Mouse (Mus musculus) kidney, postnatal 0 days (tissue): Measurements from ENCODE around the gene Pdrg1. TPM values are rescaled to one million over a fixed set of nuclear protein-coding genes. Genes with fewer than 3 reads are reported as not detected.

Experiments used
- ATAC-seq: fragments of 200-750 bp; cut with Nextera tagmentation; replicated peaks from 2 replicates; pipeline ENCODE4 v1.8.0; 2017; ENCODE audit warnings: low read depth, moderate number of reproducible peaks, moderate TSS enrichment, moderate library complexity; ENCODE audit not compliant: low FRiP score
- DNase-seq: peaks from one replicate; pipeline ENCODE4 v3.0.0-alpha.2; 2016; ENCODE audit warnings: low spot score
- H3K27ac ChIP-seq: fragments of 300-500 bp; sonication (generic); 2 replicates; pipeline ENCODE4 v1.5.1; 2014; ENCODE audit warnings: mild to moderate bottlenecking
- H3K27me3 ChIP-seq: fragments of 300-500 bp; sonication (generic); 2 replicates; pipeline ENCODE4 v1.6.1; 2014; ENCODE audit warnings: low read length, mixed read lengths; ENCODE audit not compliant: insufficient read depth
- H3K36me3 ChIP-seq: fragments of 300-500 bp; sonication (generic); 2 replicates; pipeline ENCODE4 v1.6.1; 2014; ENCODE audit warnings: low read length, mixed read lengths; ENCODE audit not compliant: insufficient read depth
- H3K4me1 ChIP-seq: fragments of 300-500 bp; sonication (generic); replicated peaks from 2 replicates; pipeline ENCODE4 v1.6.1; 2014; ENCODE audit warnings: antibody characterized with exemption, low read length, mixed read lengths; ENCODE audit not compliant: insufficient read depth
- H3K4me2 ChIP-seq: fragments of 300-500 bp; sonication (generic); 2 replicates; pipeline ENCODE4 v1.6.1; 2014; ENCODE audit warnings: mild to moderate bottlenecking, low read length, moderate library complexity, mixed read lengths
- H3K4me3 ChIP-seq: fragments of 300-500 bp; sonication (generic); replicated peaks from 2 replicates; pipeline ENCODE4 v1.5.1; 2014; ENCODE audit warnings: low read depth, low read length
- H3K9ac ChIP-seq: fragments of 300-500 bp; sonication (generic); 2 replicates; pipeline ENCODE4 v1.6.1; 2014; ENCODE audit warnings: low read depth, low read length
- H3K9me3 ChIP-seq: fragments of 300-500 bp; sonication (generic); replicated peaks from 2 replicates; pipeline ENCODE4 v1.6.1; 2016; ENCODE audit warnings: low read length, inconsistent platforms, mixed read lengths
- CTCF ChIP-seq: IDR thresholded peaks from 2 replicates; pipeline ENCODE4 v1.5.1; 2016; ENCODE audit warnings: antibody characterized with exemption, low read depth, mild to moderate bottlenecking, moderate library complexity
- WGBS: fragments of 180-500 bp; shearing (Covaris S2); extraction: QIAGEN DNeasy Blood & Tissue Kit; methylation state at CpG from one replicate; pipeline ENCODE4 v1.1.7; 2014; 5-methylcytosine and 5-hydroxymethylcytosine counted together
- polyA plus RNA-seq: library from polyadenylated mRNA; unstranded; fragments of >200 nt; fragmentation: Nextera tagmentation; extraction: Ambion mirVana; gene quantifications from 2 replicates; pipeline ENCODE4 v1.2.1, GENCODE M21; 2015

Pdrg1 gene
- polyA plus RNA-seq, 1 experiment from 2014 or later = 103 TPM

- peaks cover 9% of the 10 kb centered on the region; the same call in 1 of the 2 replicates for H3K4me1 ChIP-seq
- WGBS = 1% methylated on average over 57 of the region's 58 CpGs
- peak; percentile 84 for DNase-seq
- H3K27me3 ChIP-seq = peaks cover 24% of the 10 kb centered on the region
- no peak overlapping the region for H3K9ac ChIP-seq
- H3K36me3 ChIP-seq = no peaks in the 10 kb centered on the region
- peak overlapping the region; percentile 77 for H3K4me2 ChIP-seq
- ATAC-seq = peak; percentile 66
- H3K27ac ChIP-seq = no peak overlapping the region
- TF ChIP-seq CTCF = 0 out of 2 replicates have a peak, but pooled peaks have one; percentile 6
- no peaks in the 10 kb centered on the region for H3K9me3 ChIP-seq
- peak overlapping the region; percentile 37 for H3K4me3 ChIP-seq
Observed at GRCm38 (mm10) chr2:153032083-153032842, 17.0 kb upstream of the Pdrg1 start.

DNA sequence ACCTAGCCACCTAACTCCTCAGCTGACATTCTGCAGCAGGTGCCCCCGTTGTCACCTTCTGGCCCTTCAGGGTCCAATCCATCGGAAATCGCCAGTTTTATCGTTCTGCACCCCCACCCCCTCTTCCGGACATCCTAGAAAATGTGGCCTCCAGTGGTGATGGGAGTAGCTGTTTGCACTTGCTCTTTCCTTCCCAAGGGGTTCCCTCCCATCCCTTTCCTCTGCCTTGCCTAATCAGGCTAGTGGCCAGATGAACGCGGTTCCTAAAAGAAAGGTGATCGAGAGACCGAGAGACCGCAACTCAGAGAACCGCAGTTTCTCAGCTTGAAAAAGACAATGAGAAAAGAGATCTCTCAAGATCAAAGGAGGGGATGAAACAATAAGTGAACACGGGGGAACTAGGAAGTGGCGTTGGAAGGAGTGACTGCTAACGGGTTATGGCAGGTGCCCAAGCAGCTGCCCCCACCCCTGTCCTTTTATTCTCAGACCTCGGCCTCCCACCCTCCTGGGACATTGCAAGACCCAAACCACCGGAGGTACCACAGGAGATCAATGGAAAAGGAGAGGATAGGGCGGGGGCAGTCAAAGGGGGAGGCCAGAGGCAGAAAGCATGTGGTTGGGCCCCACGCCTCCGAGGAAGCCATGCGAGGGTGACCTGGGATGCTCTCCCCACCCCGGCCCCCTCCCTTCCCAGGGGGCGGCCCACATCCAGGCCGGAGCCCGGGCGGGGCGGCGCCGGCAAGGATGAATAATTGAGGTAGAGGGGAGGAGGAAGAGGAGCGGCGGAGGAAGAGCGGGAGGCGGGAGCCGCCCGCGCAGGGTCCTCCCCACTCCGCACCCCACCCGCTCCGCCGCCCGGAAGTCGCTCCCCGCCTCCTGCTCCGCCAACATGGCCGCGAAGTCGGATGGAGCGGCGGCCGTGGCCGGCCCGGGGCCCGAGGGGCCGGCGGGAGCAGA lies 16.2 kb upstream of the Pdrg1 start, which contains the start of gene Xkr7:
Xkr7 (plus strand) TSS at position 727 of the 957 bp plus-strand sequence.
- DNase-seq (no peak), ATAC-seq (no peak)
- no peaks in the 10 kb centered on the region for H3K9me3 ChIP-seq
- H3K36me3 ChIP-seq = no peaks in the 10 kb centered on the region
- peak within 1 kb of the TSS; percentile 77 for H3K4me2 ChIP-seq
- H3K27me3 ChIP-seq = peaks cover 24% of the 10 kb centered on the region
- no peak within 1 kb of the TSS for H3K9ac ChIP-seq
- H3K4me1 ChIP-seq = peaks cover 9% of the 10 kb centered on the region; the same call in 1 of the 2 replicates
- under 1% methylated on average over 36 of the region's 54 CpGs for WGBS
- no peak for TF ChIP-seq CTCF
- H3K4me3 ChIP-seq = peak within 1 kb of the TSS; percentile 37
- no peak within 1 kb of the TSS for H3K27ac ChIP-seq

- H3K9me3 ChIP-seq = no peaks in the 10 kb centered on the region
- H3K4me2 ChIP-seq = no peak overlapping the region
- no peak for TF ChIP-seq CTCF
- H3K4me3 ChIP-seq = no peak overlapping the region
- H3K36me3 ChIP-seq = no peaks in the 10 kb centered on the region
- ATAC-seq (no peak), DNase-seq (no peak)
- no peak overlapping the region for H3K9ac ChIP-seq
- peaks cover 24% of the 10 kb centered on the region for H3K27me3 ChIP-seq
- H3K4me1 ChIP-seq = peaks cover 9% of the 10 kb centered on the region; the same call in 1 of the 2 replicates
- H3K27ac ChIP-seq = no peak overlapping the region
- 15% methylated on average over 4 of the region's 4 CpGs for WGBS
Observed at GRCm38 (mm10) chr2:153030422-153030821, 15.2 kb upstream of the Pdrg1 start.

DNA sequence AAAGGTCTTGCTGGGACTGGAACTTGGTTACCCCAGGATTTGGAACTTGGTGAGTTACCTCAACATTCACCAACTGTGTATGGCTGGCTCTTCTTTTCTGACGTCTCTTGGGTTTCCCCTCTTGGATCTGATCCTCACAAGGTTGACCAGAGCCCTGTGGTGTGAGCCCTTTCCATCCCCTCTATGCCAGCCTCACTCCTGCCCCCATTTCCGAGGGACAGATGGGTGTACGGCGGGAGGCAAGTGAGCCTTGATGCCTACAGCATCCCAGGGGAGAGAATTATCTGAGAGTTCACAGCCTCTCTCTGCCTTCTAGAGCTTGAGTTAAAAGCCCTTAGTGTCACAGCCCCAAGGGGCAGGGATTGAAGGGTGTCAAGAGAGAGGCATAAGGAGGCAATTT lies 12.3 kb upstream of the Pdrg1 start:
- H3K27me3 ChIP-seq = peaks cover 21% of the 10 kb centered on the region
- no peak for TF ChIP-seq CTCF
- H3K4me3 ChIP-seq = no peak overlapping the region
- H3K27ac ChIP-seq = no peak overlapping the region
- DNase-seq = no peak
- 65% methylated on average over 4 of the region's 4 CpGs for WGBS
- no peaks in the 10 kb centered on the region for H3K9me3 ChIP-seq
- no peaks in the 10 kb centered on the region for H3K36me3 ChIP-seq
- peaks cover 7% of the 10 kb centered on the region; the same call in 1 of the 2 replicates for H3K4me1 ChIP-seq
- ATAC-seq = no peak
- no peak overlapping the region for H3K9ac ChIP-seq
- no peak overlapping the region for H3K4me2 ChIP-seq

DNA sequence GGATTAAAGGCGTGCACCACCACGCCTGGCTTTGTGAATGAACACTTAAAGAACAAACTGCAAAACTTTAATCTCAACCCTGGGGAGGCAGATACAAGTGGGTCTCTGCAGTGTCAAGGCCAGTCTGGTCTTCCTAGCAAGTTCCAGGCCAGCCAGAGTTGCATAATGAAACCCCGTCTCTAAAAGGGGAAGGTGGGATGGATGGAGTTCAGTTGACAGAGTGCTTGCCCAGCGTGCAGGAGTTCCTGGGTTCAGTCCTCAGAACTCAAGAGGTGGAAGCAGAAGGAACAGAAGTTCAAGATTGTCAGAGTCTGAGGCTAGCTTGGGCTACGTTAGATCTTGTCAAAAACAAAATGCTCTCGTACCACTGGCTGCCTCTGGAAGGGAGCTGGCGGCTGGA lies 10.8 kb upstream of the Pdrg1 start:
- Histone ChIP-seq H3K9me3 (no peaks in the 10 kb centered on the region), H3K27ac (no peak overlapping the region), H3K4me3 (no peak overlapping the region), H3K4me1 (no peaks in the 10 kb centered on the region), H3K36me3 (no peaks in the 10 kb centered on the region), H3K27me3 (peaks cover 8% of the 10 kb centered on the region), H3K9ac (no peak overlapping the region), H3K4me2 (no peak overlapping the region)
- no peak for ATAC-seq
- no peak for DNase-seq
- 78% methylated on average over 7 of the region's 7 CpGs for WGBS
- TF ChIP-seq CTCF = no peak

- Histone ChIP-seq H3K27ac (no peak overlapping the region), H3K4me3 (no peak overlapping the region), H3K27me3 (no peaks in the 10 kb centered on the region), H3K4me2 (no peak overlapping the region), H3K36me3 (no peaks in the 10 kb centered on the region), H3K9ac (no peak overlapping the region), H3K9me3 (no peaks in the 10 kb centered on the region), H3K4me1 (no peaks in the 10 kb centered on the region)
- WGBS = 39% methylated on average over 4 of the region's 4 CpGs
- ATAC-seq (no peak), DNase-seq (no peak)
- TF ChIP-seq CTCF = no peak
Observed at GRCm38 (mm10) chr2:153022855-153023254, 7.6 kb upstream of the Pdrg1 start.
